Mouse (Mus musculus) lung, postnatal 10 days (tissue): ENCODE results near the gene Lipk.

Experiments
- DNase-seq: peaks from one replicate; pipeline ENCODE4 v3.0.0; 2021

The Lipk gene

GRCm38 (mm10) chr19:34008002-34008401, at the start of gene Lipk:
Gene Lipk (plus strand): TSS chr19:34008290.
- no peak for DNase-seq

GRCm38 (mm10) chr19:33960887-33961286, 47.2 kb upstream of the Lipk start, which contains the start of gene Lipf:
Gene Lipf (plus strand): TSS chr19:33961187.
- no peak for DNase-seq

GRCm38 (mm10) chr19:33979007-33979406, 29.1 kb upstream of the Lipk start:
- peak; percentile 11 for DNase-seq

- DNase-seq = no peak
Observed at GRCm38 (mm10) chr19:33983043-33983442, 25.0 kb upstream of the Lipk start.

GRCm38 (mm10) chr19:34021440-34022172, 13.5 kb downstream of the Lipk start:
- DNase-seq = no peak

GRCm38 (mm10) chr19:34022759-34023158, 14.7 kb downstream of the Lipk start:
- DNase-seq = peak; percentile 6

- no peak for DNase-seq
Observed at GRCm38 (mm10) chr19:34039731-34040130, 31.6 kb downstream of the Lipk start.

GRCm38 (mm10) chr19:34043008-34043407, 34.9 kb downstream of the Lipk start:
- DNase-seq = no peak

GRCm38 (mm10) chr19:34049371-34050039, 41.4 kb downstream of the Lipk start:
- DNase-seq = peak; percentile 52

- no peak for DNase-seq
Observed at GRCm38 (mm10) chr19:34051502-34051901, 43.4 kb downstream of the Lipk start.

GRCm38 (mm10) chr19:34063547-34063946, 55.5 kb downstream of the Lipk start:
- DNase-seq = no peak

- no peak for DNase-seq
Observed at GRCm38 (mm10) chr19:34064059-34064458, 56.0 kb downstream of the Lipk start.

GRCm38 (mm10) chr19:34066779-34067472, 58.8 kb downstream of the Lipk start, which contains the start of gene Lipn:
Gene Lipn (plus strand): TSS chr19:34067358.
- no peak for DNase-seq

- DNase-seq = no peak
Observed at GRCm38 (mm10) chr19:34074239-34074638, 66.1 kb downstream of the Lipk start.

- no peak for DNase-seq
Observed at GRCm38 (mm10) chr19:34078130-34078529, 70.0 kb downstream of the Lipk start.

GRCm38 (mm10) chr19:34089011-34089680, 81.1 kb downstream of the Lipk start:
- no peak for DNase-seq

- no peak for DNase-seq
Observed at GRCm38 (mm10) chr19:34095381-34095780, 87.3 kb downstream of the Lipk start.

GRCm38 (mm10) chr19:34096228-34096627, 88.1 kb downstream of the Lipk start:
- DNase-seq = no peak
